Mouse (Mus musculus) T-helper 17 cell (primary cell): ENCODE results near the gene Kcnma1.

Experiments
- in situ Hi-C, 2 experiments: fragments of 300-600 bp; cut with MboI, MseI; formaldehyde crosslinking; loops; 1 replicate in 1 of 2; 2 replicates in 1 of 2; pipeline ENCODE4 v1.15.1; 2025; ENCODE audit warnings: high pct_unique_total_duplicates in 2 of 2

Gene Kcnma1

DNA sequence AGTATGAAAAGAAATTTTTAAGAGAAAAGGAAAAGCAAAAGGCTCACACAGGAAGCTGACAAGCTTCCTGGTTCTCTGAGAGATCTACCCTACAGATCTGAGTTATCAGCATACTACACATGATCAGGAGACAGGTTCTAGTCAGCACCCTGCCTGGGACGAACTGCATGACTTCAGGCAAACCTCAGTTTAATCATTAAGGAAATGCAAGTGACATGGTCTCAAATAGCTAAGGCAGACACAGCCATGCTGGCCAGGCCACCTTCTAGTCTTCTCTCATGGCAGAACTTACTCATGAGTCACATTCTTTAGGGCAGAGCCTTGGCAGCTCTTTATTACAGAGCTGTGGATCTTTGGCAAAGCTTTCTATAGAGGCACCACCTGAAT lies 227.6 kb downstream of the Kcnma1 start:
- in situ Hi-C loops = no loop called here

DNA sequence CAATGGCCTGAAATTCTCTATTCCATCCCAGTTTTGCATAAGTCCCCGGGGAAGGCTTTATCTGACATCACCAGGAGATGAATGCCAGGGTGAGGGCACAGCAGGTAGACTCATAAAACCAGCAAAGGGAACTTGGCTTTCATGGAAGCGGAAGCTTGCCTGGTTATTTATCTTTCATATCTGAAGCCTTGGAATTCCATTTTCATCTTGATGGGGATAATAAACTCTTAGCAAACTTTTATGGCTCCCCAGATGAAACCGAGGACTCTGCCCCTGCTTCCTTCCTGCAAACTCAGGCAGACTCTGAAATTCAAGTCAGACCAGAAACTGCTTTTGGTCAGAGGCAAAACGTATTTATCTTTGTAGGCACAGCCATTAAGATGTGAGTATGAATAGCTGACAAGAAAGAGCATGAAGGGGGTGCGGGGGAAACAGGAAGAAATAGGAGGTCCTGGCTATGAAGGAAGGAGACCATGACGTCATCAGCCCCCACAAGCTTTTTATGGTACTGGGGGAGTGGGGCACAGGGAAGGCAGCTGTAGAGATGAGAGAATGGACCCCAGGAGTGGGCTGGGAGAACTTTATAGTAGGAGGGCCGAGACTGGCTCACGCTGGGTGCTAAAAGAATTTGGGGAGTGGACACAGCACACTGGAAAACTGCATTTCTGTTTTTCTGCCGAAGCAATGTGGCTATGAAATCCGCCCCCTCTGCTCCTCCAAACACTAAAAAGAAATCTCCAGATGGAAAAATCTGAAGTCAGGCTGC lies 228.2 kb downstream of the Kcnma1 start:
- in situ Hi-C loops = no loop called here

DNA sequence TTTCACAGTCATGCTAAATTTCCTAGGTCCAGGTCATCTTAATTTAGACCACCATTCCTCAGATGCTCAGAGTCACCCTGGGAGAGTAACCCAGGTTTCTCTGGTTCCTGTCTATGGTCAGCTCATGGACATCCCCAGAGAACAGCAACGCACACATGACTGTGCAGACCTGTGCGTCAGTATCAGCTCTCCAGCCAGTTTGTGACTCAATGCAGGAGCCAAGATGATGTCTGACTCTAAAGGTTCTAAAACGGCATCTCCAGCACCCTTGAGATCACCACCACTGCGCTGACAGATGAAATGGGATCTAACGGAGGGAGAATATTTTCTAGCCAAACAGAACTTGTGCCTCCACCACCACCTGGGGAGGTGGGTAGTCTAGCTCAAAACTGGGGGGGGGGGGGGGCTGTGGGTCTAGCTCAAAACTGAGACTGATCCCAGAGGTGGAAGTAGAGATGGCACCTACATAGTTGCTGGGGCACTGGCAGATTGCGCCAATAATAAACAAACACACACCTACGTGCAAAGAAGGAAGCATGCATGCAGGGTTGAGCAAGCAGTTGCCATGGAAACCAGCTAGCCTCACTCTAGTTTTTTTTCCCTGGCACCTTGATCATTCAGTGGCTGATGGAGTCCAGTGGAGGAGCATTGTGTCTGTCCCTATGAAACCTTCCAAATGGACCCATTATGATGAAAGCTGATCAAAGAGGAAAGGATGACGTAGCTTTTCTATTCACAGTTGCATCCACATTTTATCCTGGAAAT lies 231.3 kb downstream of the Kcnma1 start:
- in situ Hi-C loops = no loop called here

DNA sequence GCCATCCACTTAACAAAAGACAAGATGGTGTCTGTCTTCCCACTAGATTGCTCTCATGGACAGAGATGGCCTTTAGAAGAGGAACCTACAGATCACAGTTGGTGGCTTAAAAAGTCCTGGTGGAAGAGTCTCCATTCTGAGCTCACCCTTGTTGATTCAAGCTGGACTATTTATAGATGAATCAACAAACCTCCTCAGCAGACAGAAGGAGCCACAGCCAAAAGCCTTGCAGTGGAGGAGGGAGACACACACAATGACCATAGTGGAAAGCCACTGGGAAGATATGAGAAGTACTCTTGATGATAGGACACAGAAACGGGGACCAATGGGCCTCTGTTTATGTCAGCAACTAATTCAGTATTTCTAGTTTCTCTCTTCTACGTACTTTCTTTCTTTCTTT lies 239.7 kb downstream of the Kcnma1 start:
- in situ Hi-C loops = no loop called here

DNA sequence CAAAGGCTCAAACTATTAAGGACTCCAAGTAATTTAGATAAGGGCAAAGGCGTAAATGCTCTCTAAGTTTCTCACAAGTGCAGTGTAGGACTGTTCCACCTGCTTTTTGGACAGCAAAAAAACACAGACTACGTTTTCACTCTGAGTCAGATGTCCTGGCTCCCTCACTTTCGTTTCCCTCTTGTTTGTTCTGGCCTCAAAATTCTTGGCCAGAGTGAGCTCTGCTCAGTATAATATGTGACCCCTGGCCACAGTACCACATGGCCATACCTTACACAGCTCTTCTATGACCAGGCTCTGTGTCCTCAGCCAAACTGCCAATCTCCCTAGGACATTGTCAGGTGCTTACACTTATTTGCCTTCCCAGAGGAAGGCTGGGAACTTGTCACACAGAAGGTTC lies 241.6 kb downstream of the Kcnma1 start:
- in situ Hi-C loops = no loop called here

DNA sequence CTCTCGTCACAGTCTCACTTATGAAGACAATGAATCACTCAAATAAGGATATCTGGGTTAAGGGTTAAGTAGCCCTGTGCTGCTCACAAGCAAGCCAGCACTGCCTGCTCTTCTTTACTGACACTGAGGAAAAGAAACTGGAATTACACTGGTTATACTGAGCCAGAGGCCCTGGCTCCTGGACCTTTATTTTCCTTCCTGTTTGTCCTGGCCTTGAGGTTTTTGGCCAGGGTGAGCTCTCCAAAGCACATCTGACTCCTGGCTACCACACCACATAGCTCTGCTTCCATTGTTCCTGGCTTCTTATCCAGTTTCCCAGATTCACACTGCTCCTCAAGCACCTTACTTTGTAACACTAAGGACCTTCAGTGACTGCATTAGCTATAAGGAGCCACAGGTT lies 242.5 kb downstream of the Kcnma1 start:
- in situ Hi-C loops = no loop called here

DNA sequence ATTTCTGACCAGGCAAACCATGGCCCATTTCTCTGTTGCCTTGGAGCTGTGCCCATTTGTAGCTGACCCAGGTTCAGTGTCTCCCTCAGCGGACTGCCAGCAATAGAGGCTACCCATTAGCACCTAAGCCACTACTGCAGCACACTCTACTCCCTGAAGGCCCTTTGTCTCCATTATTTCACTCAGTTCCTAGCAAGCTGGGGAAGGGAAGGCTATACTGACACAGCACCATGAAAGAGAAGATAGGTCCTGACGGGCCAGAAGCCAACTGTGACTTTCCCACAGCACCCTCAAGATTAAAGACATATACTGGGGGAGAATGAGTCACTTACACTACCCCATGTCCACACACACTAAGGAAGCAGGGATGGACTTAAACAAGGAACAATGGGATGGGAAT lies 251.8 kb downstream of the Kcnma1 start:
- in situ Hi-C loops = no loop called here

DNA sequence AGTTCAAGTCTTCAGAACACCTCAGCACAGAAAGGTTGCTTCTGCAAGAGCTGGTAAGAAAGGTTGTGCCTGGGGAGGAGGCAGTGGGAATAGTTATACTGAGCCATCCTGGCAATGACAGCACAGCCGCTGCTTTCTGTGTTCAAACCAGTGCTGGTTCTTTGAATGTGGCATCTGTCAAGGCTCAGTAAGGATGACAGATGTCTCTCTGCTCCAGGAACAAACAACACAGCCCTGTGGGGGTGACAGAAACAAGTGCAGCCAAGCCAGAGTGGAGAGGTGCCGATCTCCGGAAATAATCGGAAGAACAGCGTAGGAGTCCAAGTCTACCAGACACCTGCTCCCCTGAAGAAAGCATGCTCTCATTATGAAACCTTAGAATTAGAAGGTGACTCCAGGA lies 254.7 kb downstream of the Kcnma1 start:
- in situ Hi-C loops = no loop called here

DNA sequence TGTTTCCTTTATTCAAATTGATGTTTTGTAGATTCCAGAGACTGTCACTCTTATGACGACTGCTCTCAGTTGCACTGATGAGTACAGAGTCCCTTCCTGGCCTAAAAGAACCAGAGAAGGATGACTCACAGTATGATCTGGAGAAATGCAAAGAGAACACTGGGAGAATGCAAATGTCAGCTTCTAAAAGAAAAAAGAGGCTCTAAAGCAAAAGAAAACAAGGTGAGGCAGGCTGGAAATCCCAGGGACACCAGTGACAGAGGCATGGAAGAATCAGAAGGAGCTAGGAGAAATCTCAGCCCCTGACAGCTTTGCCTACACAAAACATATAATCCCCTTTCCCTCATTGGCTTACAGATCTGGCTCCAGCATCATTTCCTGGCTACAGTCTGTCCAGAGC lies 255.9 kb downstream of the Kcnma1 start:
- in situ Hi-C loops = no loop called here

DNA sequence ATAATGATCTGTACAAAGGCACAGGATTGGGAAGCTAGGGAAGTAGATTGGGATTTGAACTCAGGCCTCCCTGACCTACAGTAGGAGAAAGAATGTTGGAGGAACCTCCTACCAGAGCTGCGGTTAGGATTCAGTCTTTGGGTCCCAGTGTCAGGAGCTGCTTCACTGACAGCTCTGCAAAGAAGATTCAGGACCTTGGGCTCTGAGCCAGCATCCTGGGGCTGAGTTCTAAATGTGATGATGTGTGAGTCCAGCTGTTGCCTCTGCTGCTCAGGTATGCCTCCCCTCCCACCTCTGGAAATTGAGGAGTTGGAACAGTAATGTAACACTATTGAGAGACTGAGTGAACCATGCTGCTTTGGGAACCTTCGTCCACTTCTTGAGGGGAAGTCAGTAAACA lies 266.3 kb downstream of the Kcnma1 start:
- in situ Hi-C loops = no loop called here

DNA sequence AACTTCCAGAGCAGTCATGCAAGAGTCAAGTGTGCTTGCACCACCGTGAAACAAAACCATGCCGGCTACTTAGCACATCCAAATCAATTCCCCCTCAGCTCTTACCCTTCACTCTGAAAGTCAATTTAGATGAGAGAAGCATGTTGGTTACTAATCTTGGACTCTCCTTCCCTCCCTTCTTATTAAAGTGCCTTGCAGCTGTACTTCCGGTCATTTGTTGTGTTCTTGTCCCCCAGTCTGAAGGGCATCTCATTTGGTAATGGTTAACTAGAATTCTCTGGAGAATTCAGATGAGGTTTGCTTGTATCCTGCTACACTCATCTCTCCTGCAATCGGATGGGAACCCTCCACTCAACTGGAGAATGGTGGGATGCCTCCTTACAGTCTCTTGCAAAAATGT lies 267.3 kb downstream of the Kcnma1 start:
- in situ Hi-C loops = no loop called here

DNA sequence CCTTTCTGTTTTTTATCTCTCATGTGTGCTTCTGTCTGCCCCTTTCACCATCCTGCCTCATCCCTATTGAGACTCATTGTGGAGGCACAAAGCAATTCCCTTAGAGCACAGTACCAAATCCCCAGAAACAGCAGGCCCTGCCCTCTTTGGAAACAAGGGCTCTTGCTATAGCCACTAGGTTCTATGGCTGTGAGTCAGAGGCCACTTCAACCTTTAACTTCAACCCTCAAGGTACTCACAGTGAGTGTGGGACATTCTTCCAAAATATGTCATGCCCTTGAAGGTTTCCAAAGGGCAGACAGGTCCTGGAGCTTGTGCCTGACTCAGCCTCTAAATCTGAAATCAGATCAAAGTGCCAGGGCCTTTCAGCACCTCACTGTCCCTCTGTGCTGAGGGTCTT lies 272.8 kb downstream of the Kcnma1 start:
- in situ Hi-C loops = no loop called here

DNA sequence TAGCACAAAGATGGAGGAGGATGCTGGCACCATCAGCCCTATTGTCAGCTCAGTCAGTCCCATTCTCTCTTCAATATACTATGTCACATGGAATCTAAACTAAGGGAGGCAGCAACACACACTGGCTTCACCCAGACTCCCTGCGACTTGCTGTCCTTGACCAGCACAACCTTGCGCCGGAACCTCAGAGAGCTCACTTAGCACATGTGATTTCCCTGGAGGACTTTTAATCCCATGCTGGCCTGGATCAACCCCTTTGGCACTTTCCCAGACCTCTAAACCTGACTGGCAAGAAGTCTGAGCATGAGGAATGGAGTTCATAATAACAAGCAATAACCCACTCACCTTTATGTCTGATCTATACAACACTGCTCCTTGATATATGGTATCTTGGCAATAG lies 280.1 kb downstream of the Kcnma1 start:
- in situ Hi-C loops = no loop called here

DNA sequence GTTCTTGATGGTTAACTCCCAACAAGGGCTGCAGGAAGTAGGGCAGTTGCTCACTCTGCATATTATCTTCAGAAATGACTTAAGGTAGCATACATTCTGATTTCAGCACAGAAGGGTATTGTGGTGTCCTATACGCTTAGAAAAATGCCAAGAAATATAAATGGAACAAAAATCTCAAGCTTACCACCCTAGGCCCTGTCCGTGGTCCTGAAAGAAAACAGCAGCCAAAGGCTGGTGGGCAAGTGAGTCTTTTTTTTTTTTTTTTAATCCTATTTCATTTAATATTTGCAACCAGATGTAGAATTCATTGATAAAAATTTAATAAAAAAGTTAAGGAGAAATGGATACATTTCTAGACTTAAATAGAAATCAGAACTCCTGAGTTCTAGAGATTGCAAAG lies 284.9 kb downstream of the Kcnma1 start:
- in situ Hi-C loops = no loop called here

DNA sequence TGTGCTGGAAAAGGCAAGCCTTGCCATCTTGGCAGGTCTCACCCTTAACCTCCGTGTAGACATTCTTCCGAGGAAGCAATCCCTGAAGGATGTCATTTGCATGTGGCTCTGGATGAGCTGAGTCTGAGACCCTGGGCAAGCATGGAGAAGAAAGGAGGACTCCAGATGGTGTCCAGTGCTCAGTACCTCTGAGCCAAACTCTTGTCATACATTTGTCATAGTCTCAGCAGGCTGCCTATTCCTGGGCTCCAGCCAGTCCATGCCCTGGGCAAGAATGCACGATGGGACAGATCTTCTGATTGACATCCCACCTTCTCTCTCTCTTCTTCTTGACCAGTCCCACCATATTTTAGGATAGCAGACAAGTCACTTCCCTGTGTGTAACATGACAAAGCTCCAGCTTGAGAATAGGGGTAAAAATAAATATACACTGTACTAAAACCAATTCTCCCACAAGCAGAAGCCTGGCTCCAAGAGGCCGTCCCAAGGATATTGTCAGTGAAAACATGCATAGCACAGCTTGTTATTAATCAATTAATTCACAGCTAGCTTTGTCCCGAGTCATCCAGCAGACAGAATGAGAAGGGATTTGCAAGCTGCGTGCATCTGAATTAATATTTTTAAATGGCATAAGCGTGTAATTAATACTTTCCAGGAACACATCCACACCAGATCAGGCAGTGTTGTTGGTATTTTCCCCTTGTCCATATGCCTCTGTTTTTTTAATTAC lies 290.4 kb downstream of the Kcnma1 start:
- in situ Hi-C loops = no loop called here

DNA sequence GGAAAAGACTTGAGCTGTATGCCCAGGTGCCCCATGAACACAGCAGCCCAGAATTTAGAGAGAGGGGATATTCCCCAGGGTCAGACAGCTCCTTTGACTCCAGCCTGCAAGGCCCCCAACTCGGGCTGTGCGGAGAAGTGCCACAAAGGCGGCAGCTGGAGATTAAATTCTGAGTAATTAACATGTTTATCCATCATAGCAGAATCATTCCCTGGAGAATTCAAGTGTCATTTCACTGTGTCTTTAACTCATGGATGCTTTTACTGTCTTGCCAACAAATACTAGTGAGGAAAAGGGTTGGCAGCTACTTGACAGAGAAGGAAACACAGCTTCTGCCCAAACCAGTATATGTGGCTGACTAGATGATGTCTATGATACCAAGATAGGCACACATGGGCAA lies 295.0 kb downstream of the Kcnma1 start:
- in situ Hi-C loops = no loop called here

DNA sequence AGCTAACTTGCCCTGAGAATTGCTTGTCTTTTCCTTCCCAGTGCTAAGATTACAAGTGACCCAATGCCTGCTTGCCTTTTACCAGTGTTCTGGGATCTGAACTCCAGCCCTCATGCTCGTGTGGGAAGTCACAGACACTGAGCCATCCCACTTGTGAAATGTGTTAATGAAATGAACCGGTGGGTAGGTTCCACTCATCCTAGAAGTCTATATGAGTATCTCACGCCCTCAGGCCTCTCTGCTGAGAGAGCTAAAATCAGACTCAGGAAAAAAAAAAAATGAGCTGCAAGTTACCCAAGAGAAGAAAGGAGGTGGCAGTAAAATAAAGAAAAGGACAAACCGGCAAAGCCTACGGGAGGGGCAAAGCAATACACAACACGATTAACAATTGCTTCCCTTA lies 295.6 kb downstream of the Kcnma1 start:
- in situ Hi-C loops = no loop called here

DNA sequence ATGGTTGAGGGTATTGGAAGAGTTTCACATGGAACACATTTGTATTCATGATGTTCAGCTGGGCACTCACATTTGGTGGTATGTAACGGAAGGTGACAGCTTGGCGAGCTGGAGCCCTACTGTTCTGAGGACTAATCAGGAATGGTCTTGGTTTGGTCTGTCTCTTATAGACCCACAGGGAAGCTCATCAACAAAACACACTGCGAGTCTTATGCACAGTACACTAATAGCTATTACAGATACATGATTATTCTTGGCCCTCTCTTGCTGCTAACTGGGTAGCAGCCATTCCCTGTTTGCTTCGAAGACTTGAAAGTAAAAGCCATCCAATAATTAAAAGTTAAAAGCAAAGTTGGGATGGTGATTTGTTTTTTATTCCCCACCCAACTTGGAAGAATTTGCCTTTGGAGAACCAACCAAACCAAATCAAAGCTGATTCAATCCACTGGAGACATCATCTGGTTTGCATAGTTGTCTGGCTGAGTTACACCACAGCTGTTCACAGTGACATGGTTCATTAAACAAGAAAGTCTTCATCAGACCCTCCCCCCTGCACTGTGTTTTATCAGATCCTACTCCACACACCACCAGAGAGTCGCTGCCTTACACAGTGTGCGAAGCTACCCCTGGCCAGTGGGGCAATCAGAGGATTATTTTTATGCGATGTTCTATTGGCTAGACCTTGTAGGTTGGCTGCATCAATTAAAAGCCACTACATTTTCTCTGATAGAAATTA lies 299.7 kb downstream of the Kcnma1 start:
- in situ Hi-C loops = no loop called here

DNA sequence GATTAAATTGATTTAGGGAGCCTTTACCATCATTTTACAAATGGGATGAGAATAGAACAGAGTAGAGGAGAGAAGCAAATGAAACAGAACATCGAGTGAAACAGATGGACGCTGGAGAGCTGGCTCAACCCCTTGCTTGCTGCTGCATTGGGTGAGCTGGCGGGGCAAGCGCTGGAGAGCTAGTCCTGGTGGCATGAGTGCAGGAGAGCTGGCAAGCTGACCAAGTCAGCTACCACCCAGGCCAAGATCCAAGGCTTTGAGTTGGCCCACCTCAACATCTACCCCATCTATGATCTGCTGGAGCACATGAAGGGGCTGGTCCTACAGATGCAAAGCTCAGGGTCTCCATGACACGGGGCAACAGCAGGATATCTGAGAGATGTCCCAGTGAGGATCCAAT lies 301.4 kb downstream of the Kcnma1 start:
- in situ Hi-C loops = no loop called here

DNA sequence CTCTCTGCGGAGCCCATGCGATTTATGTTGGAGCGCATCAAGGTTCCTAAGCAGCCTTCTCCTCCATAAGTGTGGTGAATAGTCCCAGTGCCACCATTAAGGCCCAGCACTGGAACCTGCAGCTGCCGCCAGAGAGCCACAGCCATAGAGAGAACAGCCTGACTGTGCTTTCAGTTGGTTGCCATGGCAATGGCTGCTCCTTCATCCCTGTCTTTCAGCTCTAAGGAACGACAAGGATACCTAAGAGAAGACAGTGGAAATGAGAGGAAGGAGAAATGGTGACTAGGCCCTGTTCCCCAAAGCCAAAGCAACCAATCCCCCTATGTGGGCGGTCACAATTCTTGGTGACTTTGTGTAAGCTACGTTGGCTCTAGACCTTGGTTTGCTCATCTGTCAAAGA lies 303.3 kb downstream of the Kcnma1 start:
- in situ Hi-C loops = no loop called here

DNA sequence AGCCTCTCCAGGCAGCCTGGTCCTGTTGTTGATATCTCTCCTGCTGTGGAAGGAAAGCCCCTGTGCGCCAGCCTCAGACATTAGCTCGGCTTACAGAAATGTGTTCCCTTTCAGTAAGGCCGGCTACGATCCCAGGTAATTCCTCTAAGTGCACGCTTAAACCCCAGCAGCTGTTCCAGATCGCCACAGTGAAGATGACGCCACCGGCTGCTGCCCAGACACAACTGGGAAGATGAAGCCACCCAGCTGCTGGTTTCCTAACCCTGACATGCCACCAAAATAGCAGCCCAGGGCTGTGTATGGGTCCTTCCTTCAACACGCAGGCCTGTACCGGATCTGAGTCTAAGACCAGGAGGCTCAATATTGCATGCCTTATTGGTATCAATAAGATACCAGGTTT lies 307.5 kb downstream of the Kcnma1 start:
- in situ Hi-C loops = no loop called here

DNA sequence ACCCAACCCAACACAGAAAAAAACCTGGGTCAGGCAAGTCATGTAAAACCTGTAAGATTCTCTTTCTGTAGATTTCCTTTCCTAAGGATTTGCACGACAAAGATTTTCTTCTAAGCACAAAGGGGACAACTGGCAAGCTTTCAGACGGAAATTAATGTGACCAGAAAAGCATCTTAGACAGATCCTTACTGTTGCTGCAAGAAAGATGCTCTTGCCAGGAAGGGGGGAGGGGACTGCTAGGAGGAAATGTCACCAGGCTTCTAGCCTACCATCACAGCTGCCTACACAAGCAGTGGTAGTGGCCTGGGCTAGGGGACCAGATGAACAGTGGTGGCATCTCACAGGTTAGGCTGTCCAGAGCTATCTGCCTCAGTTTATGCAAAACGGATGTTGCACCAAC lies 308.6 kb downstream of the Kcnma1 start:
- in situ Hi-C loops = no loop called here
